Mouse (Mus musculus) liver (tissue): Measurements from ENCODE around the gene Syce1l.

Experiments
- DNase-seq: peaks from one replicate; pipeline ENCODE4 v3.0.0-alpha.2; 2020; ENCODE audit warnings: mixed read lengths

Syce1l gene

DNA sequence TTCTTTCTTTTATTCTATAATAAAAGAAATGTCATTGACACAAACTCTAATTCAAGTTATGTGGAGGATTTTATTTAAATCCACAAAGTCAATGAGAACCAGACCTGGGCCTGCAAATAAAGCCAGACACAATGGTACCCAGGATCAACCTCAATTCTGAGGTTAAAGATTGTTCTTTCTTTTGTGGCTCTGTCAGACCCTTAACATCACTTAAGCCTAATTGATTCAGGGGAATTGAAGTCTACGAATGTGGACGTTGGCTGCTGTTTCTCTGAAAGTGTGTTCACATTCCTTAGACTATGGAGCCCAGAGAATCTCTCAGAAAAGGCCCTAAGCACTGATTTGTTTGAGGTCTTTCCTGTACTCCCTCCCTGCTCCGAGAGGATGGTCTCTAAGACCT lies 30.3 kb downstream of the Syce1l start:
- no peak for DNase-seq

DNA sequence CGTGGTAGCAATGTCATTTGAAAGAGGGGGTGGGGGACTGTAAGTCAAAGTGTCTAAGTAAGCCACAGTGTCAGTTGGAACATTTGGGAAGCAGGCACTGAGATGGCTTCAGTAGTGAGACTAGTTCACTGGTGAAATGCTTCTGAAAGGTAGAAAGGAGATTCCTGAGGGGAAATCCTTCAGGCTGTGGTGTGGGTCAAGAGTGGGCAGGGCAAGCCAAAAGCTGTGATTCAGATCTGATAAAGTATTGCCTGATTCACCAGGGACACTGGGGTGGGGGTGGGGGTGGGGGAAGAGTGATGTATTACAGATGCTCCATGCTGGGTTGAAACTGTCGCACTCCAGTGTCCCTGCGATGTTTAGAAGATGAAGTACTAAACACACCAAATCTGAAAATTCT lies 31.6 kb downstream of the Syce1l start:
- no peak for DNase-seq

DNA sequence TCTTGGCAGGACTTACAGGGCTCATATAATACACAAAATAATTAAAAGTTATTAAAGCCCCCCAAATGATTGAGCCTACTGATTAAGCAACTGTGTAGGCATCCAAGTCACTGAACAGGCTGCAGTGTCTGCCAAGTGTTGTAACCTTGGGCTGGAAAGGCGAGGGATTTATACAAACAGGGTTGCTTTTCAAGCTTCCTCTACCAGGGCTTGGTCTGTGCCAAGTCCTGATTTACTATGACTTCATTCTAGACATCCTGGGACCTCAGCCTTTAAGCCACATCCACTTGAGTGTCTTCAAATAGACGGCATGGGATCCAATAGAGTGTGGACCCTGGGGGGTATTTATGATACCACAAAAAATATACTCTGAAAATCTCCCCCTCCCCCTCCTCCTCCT lies 32.3 kb downstream of the Syce1l start:
- DNase-seq: no peak

DNA sequence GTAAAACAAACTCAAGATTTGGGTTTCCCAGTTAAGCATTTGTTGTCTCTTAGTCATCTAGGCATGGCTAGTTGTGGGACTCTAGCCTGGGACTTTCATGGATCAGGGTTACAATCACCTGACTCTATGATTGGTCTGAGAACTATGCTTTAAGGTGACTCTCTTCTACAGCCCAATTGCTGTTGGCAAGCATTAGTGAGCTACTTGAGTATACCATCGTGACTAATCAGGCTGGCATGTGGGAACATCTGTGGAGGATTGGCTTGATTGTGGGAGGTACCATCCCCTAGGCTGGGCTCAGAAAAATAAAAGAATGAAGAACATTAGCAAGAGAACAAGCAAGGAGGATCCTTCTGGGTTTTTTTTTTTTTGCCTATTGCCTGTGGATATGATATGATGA lies 33.8 kb downstream of the Syce1l start:
- DNase-seq: no peak

DNA sequence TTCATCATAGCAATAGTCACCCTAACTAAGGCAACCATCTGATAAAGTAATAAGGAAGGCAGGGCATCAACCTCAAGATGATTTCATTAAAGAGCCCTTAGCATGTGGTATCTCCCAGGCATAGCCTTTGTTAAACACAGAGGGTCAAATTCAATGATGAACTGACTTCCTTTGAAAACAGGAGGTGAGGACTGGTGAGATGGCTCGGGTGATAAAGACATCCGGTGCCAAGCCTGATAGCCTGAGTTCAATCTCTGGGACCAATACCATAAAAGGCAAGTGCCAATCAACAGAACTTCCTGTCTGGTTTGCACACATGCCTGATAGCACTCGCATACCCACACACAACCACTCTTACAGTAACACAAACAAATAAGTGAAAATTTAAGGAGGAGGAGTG lies 36.3 kb downstream of the Syce1l start:
- no peak for DNase-seq

DNA sequence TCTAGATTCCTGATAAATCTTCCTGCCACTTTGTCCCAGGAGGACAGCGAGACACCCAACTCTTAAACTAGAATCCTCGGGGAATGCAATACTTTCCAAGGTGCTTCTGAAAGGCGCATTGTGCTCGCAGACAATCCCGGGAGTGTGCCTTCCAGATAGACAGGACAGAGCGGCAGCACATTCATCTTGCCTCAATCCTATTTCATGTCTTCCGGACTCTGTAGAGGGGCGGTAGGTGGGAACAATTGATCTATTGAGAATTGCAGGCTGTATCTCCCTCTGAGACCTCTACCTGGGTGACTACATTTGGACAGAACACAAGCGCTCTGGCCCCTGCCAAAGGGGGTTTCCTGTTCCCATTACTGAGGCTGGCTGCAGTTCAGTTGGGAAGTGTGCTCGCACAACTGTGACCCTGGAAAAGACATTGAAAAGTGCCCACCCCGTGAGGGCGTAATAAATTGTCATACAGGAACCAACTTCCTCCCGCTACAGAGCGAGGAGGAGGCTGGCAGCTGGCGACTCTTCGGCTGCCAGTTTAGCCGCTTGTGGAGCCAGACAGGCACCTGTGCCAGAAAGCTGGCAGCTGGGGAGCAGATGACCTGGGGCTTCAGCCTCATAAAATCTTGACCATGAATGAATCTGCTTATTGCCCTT lies 45.0 kb downstream of the Syce1l start:
- no peak for DNase-seq

DNA sequence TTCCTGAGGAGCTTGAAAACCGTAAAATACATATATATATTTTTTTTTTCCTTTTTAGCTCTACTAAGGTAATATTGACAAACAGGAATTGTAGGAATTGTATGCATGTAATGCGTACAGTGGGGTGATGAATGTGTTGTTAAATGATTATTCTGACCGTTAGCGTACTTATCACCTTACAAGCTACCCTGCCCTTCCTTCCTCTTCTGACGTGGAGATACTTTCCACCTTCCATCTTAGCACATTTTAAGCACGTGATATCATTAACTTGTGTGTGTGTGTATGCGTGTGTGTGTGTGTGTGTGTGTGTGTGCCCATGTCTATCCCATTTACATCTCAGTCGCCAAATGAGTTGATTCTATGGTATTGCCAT lies 45.5 kb downstream of the Syce1l start:
- no peak for DNase-seq

DNA sequence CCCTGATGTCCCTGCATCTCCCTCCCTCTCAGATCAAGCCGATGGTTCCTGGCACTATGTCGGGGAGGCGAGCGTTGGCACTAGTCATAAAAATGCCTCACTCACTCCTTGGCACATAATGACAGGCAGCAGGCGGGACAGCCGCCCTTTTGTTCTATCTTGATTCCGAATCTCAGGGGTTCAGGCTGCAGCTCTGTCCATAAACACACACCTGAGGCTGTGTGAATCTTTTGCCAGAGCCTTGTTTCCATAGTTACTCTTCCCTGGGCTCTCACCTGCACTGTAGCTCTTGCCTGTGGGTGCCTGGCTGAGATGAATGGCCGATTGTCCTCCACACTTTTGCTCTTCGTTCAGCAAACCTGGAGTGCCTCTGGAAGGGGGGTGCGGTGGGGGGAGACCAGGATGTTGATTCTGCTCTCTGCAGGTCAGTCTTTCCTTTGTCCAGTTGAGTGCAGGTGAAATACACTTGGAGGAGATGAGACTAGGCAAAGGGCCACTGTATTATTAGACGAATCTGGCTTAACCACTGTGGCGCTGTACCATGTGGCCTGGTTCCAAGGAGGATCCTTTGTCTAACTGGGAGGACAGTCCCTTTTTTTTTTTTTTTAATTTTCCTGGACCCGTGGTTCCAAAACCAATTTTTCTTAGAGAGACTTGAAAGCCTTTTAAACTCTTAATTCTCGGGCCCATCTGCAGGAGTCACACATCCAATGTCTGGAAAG lies 48.8 kb downstream of the Syce1l start:
- no peak for DNase-seq

DNA sequence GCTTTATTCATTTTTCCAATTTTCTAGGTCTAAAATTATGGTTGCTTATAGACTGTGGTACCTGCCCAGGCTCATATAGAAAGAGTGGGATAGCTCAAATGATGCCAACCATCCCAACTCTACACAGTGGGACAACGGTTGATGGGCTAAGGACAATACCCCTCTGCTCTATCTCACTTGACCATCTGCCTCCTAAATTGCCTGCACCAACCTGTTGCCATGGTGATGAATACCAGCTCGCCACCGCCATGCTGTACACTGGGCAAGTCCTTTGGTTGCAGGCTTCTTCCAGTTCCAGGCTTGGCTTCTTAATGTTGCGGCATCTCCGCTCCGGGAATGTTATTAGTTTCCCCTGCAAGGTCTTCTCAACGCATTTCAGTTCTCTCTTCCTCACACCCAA lies 62.0 kb downstream of the Syce1l start:
- no peak for DNase-seq
